Mouse (Mus musculus) liver, embryonic 14.5 days (tissue): ENCODE data around the gene Usp15.

Experiments used
- CTCF ChIP-seq: IDR thresholded peaks from 2 replicates; pipeline ENCODE4 v1.5.1; 2016; ENCODE audit warnings: antibody characterized with exemption, low read depth, control low read depth
- EP300 ChIP-seq: IDR thresholded peaks from 2 replicates; pipeline ENCODE4 v1.6.1; 2016; ENCODE audit warnings: antibody characterized with exemption, low read depth

DNA sequence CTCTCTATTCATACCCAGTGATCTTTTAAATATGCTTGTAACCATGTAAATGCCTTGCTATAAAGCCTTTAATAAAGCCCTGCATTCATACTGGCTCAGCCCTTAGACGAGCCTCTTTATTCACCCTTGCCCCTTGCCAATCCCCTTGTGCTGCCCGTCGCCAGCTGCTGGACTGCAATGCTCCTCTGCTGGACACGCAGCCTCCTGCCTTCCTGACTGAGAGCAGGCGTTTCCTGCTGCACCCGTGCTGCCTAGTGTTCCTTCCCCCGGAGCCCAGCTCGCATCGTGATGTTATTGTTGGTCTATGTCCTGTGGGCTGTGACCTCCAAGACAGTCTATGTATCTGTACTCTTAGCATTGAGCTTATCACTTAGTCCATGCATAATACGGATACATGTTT, 61.0 kb downstream of the Usp15 start:
- TF ChIP-seq CTCF (no peak), EP300 (no peak)
